Comparison of ENCODE assay signal across 17 mouse cellular contexts in the genomic region with DNA sequence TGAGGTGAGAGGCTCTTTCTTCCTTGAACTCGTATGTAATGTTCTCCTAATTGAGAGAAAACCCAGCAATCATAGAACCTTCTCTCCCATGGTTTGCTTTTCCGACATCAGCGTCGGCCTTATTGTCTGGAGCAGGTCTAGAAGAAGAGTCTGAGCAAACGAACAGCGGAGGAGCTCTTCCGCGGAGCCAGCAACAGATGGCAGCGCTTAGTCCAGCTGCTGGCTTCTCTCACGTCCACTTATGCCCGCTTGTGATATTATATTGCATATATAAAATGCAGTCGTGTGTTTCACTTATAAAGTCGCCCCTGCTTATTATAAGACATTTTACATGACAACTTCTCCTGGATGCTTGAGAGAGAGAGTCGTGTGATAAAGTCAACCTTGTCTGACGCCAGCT.
"Had no signal": no experiment of that assay in that cellular context is flagged by ENCODE, and none has a peak within 500 bp of the region (broad histone marks: within the 10 kb centered on the region; RNA-seq: fewer than 3 reads in every experiment).

No protein-coding gene starts in this region.

- DNase-seq: kidney, adult 18-20 months; kidney, adult 9 months; kidney, postnatal 25 days; layer of hippocampus, adult 9-11 months; left cerebral cortex, postnatal 4 days; liver, embryonic 13.5 days; lung, adult 2 months; lung, postnatal 10 days; lung, postnatal 36 days; thymus, adult 18-20 months; thymus, postnatal 36 days had no signal

- H3K4me3 ChIP-seq: layer of hippocampus, adult 2 months; left cerebral cortex, adult 2 months; liver, embryonic 13.5 days; megakaryocyte, embryonic 14.5 days; midbrain, embryonic 10.5 days; midbrain, embryonic 13.5 days had no signal

- H3K9ac ChIP-seq: liver, embryonic 13.5 days; midbrain, embryonic 13.5 days had no signal

- ATAC-seq: midbrain, embryonic 13.5 days had no signal

- H3K4me2 ChIP-seq: liver, embryonic 13.5 days; midbrain, embryonic 13.5 days had no signal

- H3K4me1 ChIP-seq: liver, embryonic 13.5 days; megakaryocyte, embryonic 14.5 days; midbrain, embryonic 10.5 days; midbrain, embryonic 13.5 days had no signal

- H3K36me3 ChIP-seq: liver, embryonic 13.5 days; midbrain, embryonic 10.5 days; midbrain, embryonic 13.5 days had no signal

- H3K9me3 ChIP-seq: midbrain, embryonic 10.5 days; midbrain, embryonic 13.5 days had no signal

- H3K27me3 ChIP-seq: liver, embryonic 13.5 days; megakaryocyte, embryonic 14.5 days; midbrain, embryonic 13.5 days had no signal

- H3K27ac ChIP-seq: kidney, postnatal 0 days; layer of hippocampus, adult 2 months; left cerebral cortex, adult 2 months; liver, embryonic 13.5 days; midbrain, embryonic 10.5 days; midbrain, embryonic 13.5 days had no signal
